Mouse (Mus musculus) hindbrain, embryonic 10.5 days (tissue): ENCODE measurements around the gene Fam3a. TPM values are rescaled to one million over a fixed set of nuclear protein-coding genes. Genes with fewer than 3 reads are reported as not detected.
"Not testable (repeated sequence)": the region's sequence is repeated elsewhere in the genome, so short reads cannot be mapped to it uniquely, and the experiment has no call there.

Experiments
- DNase-seq: peaks from one replicate; pipeline ENCODE4 v3.0.0-alpha.2; 2017; ENCODE audit warnings: low spot score
- H3K27ac ChIP-seq: fragments of 300-500 bp; sonication (generic); 2 replicates; pipeline ENCODE4 v1.5.1; 2016; ENCODE audit warnings: mild to moderate bottlenecking, moderate library complexity
- H3K27me3 ChIP-seq: fragments of 300-500 bp; sonication (generic); 2 replicates; pipeline ENCODE4 v1.6.1; 2016; ENCODE audit warnings: mild to moderate bottlenecking; ENCODE audit not compliant: poor library complexity, insufficient read depth, severe bottlenecking
- H3K36me3 ChIP-seq: fragments of 300-500 bp; sonication (generic); 2 replicates; pipeline ENCODE4 v1.6.1; 2016; ENCODE audit warnings: mild to moderate bottlenecking, moderate library complexity
- H3K4me1 ChIP-seq: fragments of 300-500 bp; sonication (generic); replicated peaks from 2 replicates; pipeline ENCODE4 v1.6.1; 2016; ENCODE audit warnings: mild to moderate bottlenecking
- H3K4me3 ChIP-seq: fragments of 300-500 bp; sonication (generic); 2 replicates; pipeline ENCODE4 v1.5.1; 2016; ENCODE audit warnings: mild to moderate bottlenecking, moderate library complexity
- H3K9me3 ChIP-seq: fragments of 300-500 bp; sonication (generic); 2 replicates; pipeline ENCODE4 v1.6.1; 2016; ENCODE audit warnings: mild to moderate bottlenecking, moderate library complexity
- WGBS: fragments of 180-500 bp; shearing (Covaris S2); methylation state at CpG from one replicate; pipeline ENCODE4 v1.1.7; 2016; 5-methylcytosine and 5-hydroxymethylcytosine counted together
- polyA plus RNA-seq: library from polyadenylated mRNA; unstranded; fragments of >200 nt; fragmentation: Nextera tagmentation; extraction: Ambion mirVana; gene quantifications from 2 replicates; pipeline ENCODE4 v1.2.1, GENCODE M21; 2016

Fam3a gene
- polyA plus RNA-seq, 1 experiment from 2014 or later = 30.8 TPM

- Histone ChIP-seq H3K4me3 (no peak overlapping the region), H3K27me3 (no peaks in the 10 kb centered on the region), H3K9me3 (no peaks in the 10 kb centered on the region), H3K36me3 (peaks cover 30% of the 10 kb centered on the region), H3K4me1 (no peaks in the 10 kb centered on the region), H3K27ac (no peak overlapping the region)
- no peak for DNase-seq
- WGBS = 83% methylated on average over 2 of the region's 2 CpGs
Observed at GRCm38 (mm10) chrX:74384451-74384850, 8.6 kb downstream of the Fam3a start.

GRCm38 (mm10) chrX:74372888-74373549, 20.1 kb downstream of the Fam3a start, which contains the start of the genes Ubl4a and Slc10a3:
TSS of gene Ubl4a (minus strand) at chrX:74373218.
TSS of gene Slc10a3 (minus strand) at chrX:74373349.
- peak within 1 kb of the TSS; percentile 77 for H3K27ac ChIP-seq
- peak within 1 kb of the TSS; percentile 53 for H3K4me3 ChIP-seq
- 0 out of 2 replicates have a peak, but pooled peaks cover 8% of the 10 kb centered on the region for H3K4me1 ChIP-seq
- H3K9me3 ChIP-seq = no peaks in the 10 kb centered on the region
- H3K27me3 ChIP-seq = no peaks in the 10 kb centered on the region
- peaks cover 13% of the 10 kb centered on the region for H3K36me3 ChIP-seq
- peak; percentile 85 for DNase-seq
- 19% methylated on average over 32 of the region's 32 CpGs for WGBS

- peak overlapping the region; percentile 90 for H3K27ac ChIP-seq
Observed at GRCm38 (mm10) chrX:74368209-74368909, 24.7 kb downstream of the Fam3a start.

GRCm38 (mm10) chrX:74367512-74367911, 25.6 kb downstream of the Fam3a start:
- 75% methylated on average over 10 of the region's 10 CpGs for WGBS
- H3K36me3 ChIP-seq = peaks cover 25% of the 10 kb centered on the region
- no peaks in the 10 kb centered on the region for H3K9me3 ChIP-seq
- H3K27me3 ChIP-seq = no peaks in the 10 kb centered on the region
- peak overlapping the region; percentile 69 for H3K4me3 ChIP-seq
- no peak for DNase-seq
- H3K4me1 ChIP-seq = peaks cover 10% of the 10 kb centered on the region
- H3K27ac ChIP-seq = peak overlapping the region; percentile 90

More at GRCm38 (mm10) chrX:74368209-74368909, 24.7 kb downstream of the Fam3a start:
- Histone ChIP-seq H3K4me1 (peaks cover 13% of the 10 kb centered on the region), H3K4me3 (peak overlapping the region; percentile 69), H3K9me3 (no peaks in the 10 kb centered on the region), H3K27me3 (no peaks in the 10 kb centered on the region), H3K36me3 (peaks cover 25% of the 10 kb centered on the region)
- WGBS = 20% methylated on average over 49 of the region's 49 CpGs
- DNase-seq = peak; percentile 67

- no peaks in the 10 kb centered on the region for H3K9me3 ChIP-seq
- H3K4me1 ChIP-seq = no peaks in the 10 kb centered on the region
- 51% methylated on average over 11 of the region's 11 CpGs for WGBS
- H3K4me3 ChIP-seq = no peak overlapping the region
- no peaks in the 10 kb centered on the region for H3K27me3 ChIP-seq
- H3K36me3 ChIP-seq = no peaks in the 10 kb centered on the region
- no peak overlapping the region for H3K27ac ChIP-seq
- no peak for DNase-seq
Observed at GRCm38 (mm10) chrX:74359171-74359570, 33.9 kb downstream of the Fam3a start.

- H3K4me1 ChIP-seq = not testable (repeated sequence)
Observed at GRCm38 (mm10) chrX:74357069-74357468, 36.0 kb downstream of the Fam3a start.

GRCm38 (mm10) chrX:74353467-74353770, 39.7 kb downstream of the Fam3a start, which contains the start of gene Lage3:
TSS of gene Lage3 (minus strand) at chrX:74353618.
- Histone ChIP-seq H3K27ac (peak within 1 kb of the TSS; percentile 84), H3K4me1 (peaks cover 5% of the 10 kb centered on the region), H3K4me3 (peak within 1 kb of the TSS; percentile 56), H3K27me3 (no peaks in the 10 kb centered on the region), H3K36me3 (no peaks in the 10 kb centered on the region), H3K9me3 (no peaks in the 10 kb centered on the region)
- peak; percentile 68 for DNase-seq
- WGBS = 23% methylated on average over 18 of the region's 22 CpGs

More at GRCm38 (mm10) chrX:74357069-74357468, 36.0 kb downstream of the Fam3a start:
- H3K27ac ChIP-seq, DNase-seq, H3K4me3 ChIP-seq, H3K9me3 ChIP-seq, H3K36me3 ChIP-seq, H3K27me3 ChIP-seq: not testable (repeated sequence)
- 86% methylated on average over 3 of the region's 3 CpGs for WGBS

- Histone ChIP-seq H3K4me1 (peaks cover 5% of the 10 kb centered on the region), H3K9me3 (no peaks in the 10 kb centered on the region), H3K4me3 (peak overlapping the region; percentile 56), H3K27ac (peak overlapping the region; percentile 84), H3K27me3 (no peaks in the 10 kb centered on the region), H3K36me3 (no peaks in the 10 kb centered on the region)
- WGBS = 31% methylated on average over 13 of the region's 13 CpGs
- no peak for DNase-seq
Observed at GRCm38 (mm10) chrX:74352645-74353466, 40.2 kb downstream of the Fam3a start.

Other genes starting within 250 kb of the Fam3a start
- not detected in 2 replicates for gene Tex28, start 225.4 kb downstream of the Fam3a start, polyA plus RNA-seq
- gene Tktl1, start 216.0 kb downstream of the Fam3a start, polyA plus RNA-seq = not detected in 2 replicates
- gene Flna, start 143.5 kb downstream of the Fam3a start, polyA plus RNA-seq = 215 and 271 TPM in 2 replicates
- 23.5 and 24.4 TPM in 2 replicates for gene Emd, start 138.6 kb downstream of the Fam3a start, polyA plus RNA-seq
- gene Rpl10, start 122.5 kb downstream of the Fam3a start, polyA plus RNA-seq = 697 and 756 TPM in 2 replicates
- gene Taz, start 111.4 kb downstream of the Fam3a start, polyA plus RNA-seq = 70.6 and 76.1 TPM in 2 replicates
- gene Dnase1l1, start 110.9 kb downstream of the Fam3a start, polyA plus RNA-seq = 3.6 and 5.2 TPM in 2 replicates
- gene Atp6ap1, start 96.2 kb downstream of the Fam3a start, polyA plus RNA-seq = 103 and 112 TPM in 2 replicates
- gene Gdi1, start 88.3 kb downstream of the Fam3a start, polyA plus RNA-seq = 331 and 436 TPM in 2 replicates
- gene Fam50a, start 80.2 kb downstream of the Fam3a start, polyA plus RNA-seq = 66.4 and 67.8 TPM in 2 replicates
- gene Plxna3, start 64.2 kb downstream of the Fam3a start, polyA plus RNA-seq = 21.2 and 26.6 TPM in 2 replicates
- 113 and 120 TPM in 2 replicates for gene Lage3, start 39.7 kb downstream of the Fam3a start, polyA plus RNA-seq
- gene Ubl4a, start 20.1 kb downstream of the Fam3a start, polyA plus RNA-seq = 66.2 and 68.1 TPM in 2 replicates
- 9.3 and 10.8 TPM in 2 replicates for gene Slc10a3, start 19.9 kb downstream of the Fam3a start, polyA plus RNA-seq
- gene Ikbkg, start within 50 bp of the Fam3a start, polyA plus RNA-seq = 17.0 and 20.1 TPM in 2 replicates
- gene G6pdx, start 35.9 kb upstream of the Fam3a start, polyA plus RNA-seq = 53.9 and 56.4 TPM in 2 replicates
- gene Gm6880, start 88.1 kb upstream of the Fam3a start, polyA plus RNA-seq = not detected in 2 replicates
- not detected in 2 replicates for gene Olfr1326-ps1, start 181.6 kb upstream of the Fam3a start, polyA plus RNA-seq
- gene Olfr1325, start 199.4 kb upstream of the Fam3a start, polyA plus RNA-seq = not detected in 2 replicates